Mouse (Mus musculus) heart, postnatal 0 days (tissue): ENCODE results near the gene Tmem248. TPM values are rescaled to one million over a fixed set of nuclear protein-coding genes. Genes with fewer than 3 reads are reported as not detected.

Source experiments
- ATAC-seq: fragments of 200-750 bp; cut with Nextera tagmentation; 2 replicates; pipeline ENCODE4 v1.8.0; 2017; ENCODE audit warnings: low read depth, moderate number of reproducible peaks, moderate library complexity; ENCODE audit not compliant: insufficient read depth
- DNase-seq: peaks from one replicate; pipeline ENCODE4 v3.0.0-alpha.2; 2016; ENCODE audit warnings: low spot score
- H3K27ac ChIP-seq: fragments of 300-500 bp; sonication (generic); 2 replicates; pipeline ENCODE4 v1.5.1; 2014; ENCODE audit warnings: low read depth, mild to moderate bottlenecking
- H3K27me3 ChIP-seq: fragments of 300-500 bp; sonication (generic); 2 replicates; pipeline ENCODE4 v1.6.1; 2014; ENCODE audit warnings: low read length, mixed read lengths; ENCODE audit not compliant: control insufficient read depth, insufficient read depth
- H3K36me3 ChIP-seq: fragments of 300-500 bp; sonication (generic); replicated peaks from 2 replicates; pipeline ENCODE4 v1.6.1; 2014; ENCODE audit warnings: low read length, mixed read lengths; ENCODE audit not compliant: control insufficient read depth, insufficient read depth
- H3K4me1 ChIP-seq: fragments of 300-500 bp; sonication (generic); 2 replicates; pipeline ENCODE4 v1.6.1; 2014; ENCODE audit warnings: antibody characterized with exemption; ENCODE audit not compliant: control insufficient read depth, insufficient read depth
- H3K4me2 ChIP-seq: fragments of 300-500 bp; sonication (generic); 2 replicates; pipeline ENCODE4 v1.6.1; 2014; ENCODE audit warnings: low read depth, mild to moderate bottlenecking, low read length, moderate library complexity
- H3K4me3 ChIP-seq: fragments of 300-500 bp; sonication (generic); 2 replicates; pipeline ENCODE4 v1.5.1; 2014; ENCODE audit warnings: low read depth, low read length
- H3K9ac ChIP-seq: fragments of 300-500 bp; sonication (generic); replicated peaks from 2 replicates; pipeline ENCODE4 v1.6.1; 2014; ENCODE audit warnings: low read depth, low read length, mixed read lengths
- H3K9me3 ChIP-seq: fragments of 300-500 bp; sonication (generic); replicated peaks from 2 replicates; pipeline ENCODE4 v1.6.1; 2016; ENCODE audit warnings: low read length; ENCODE audit not compliant: control insufficient read depth
- CTCF ChIP-seq: IDR thresholded peaks from 2 replicates; pipeline ENCODE4 v1.5.1; 2016; ENCODE audit warnings: antibody characterized with exemption, control low read depth, low read depth
- EP300 ChIP-seq: IDR thresholded peaks from 2 replicates; pipeline ENCODE4 v1.6.1; 2016; ENCODE audit warnings: antibody characterized with exemption, low read depth
- WGBS: fragments of 180-500 bp; shearing (Covaris S2); extraction: QIAGEN DNeasy Blood & Tissue Kit; methylation state at CpG from one replicate; pipeline ENCODE4 v1.1.7; 2014; 5-methylcytosine and 5-hydroxymethylcytosine counted together
- polyA plus RNA-seq: library from polyadenylated mRNA; unstranded; fragments of >200 nt; fragmentation: Nextera tagmentation; extraction: Ambion mirVana; gene quantifications from 2 replicates; pipeline ENCODE4 v1.2.1, GENCODE M21; 2015
- total RNA-seq: library from RNA; depleted of rRNA; stranded (reverse); fragments of >200 nt; gene quantifications from 2 replicates; pipeline ENCODE4 v1.2.3, GENCODE M21; 2014; ENCODE audit warnings: low replicate concordance; rRNA removed

Tmem248 gene
- total RNA-seq, result 31.9 and 38.1 TPM in 2 replicates
- 23.9 and 24.5 TPM in 2 replicates for polyA plus RNA-seq

DNA sequence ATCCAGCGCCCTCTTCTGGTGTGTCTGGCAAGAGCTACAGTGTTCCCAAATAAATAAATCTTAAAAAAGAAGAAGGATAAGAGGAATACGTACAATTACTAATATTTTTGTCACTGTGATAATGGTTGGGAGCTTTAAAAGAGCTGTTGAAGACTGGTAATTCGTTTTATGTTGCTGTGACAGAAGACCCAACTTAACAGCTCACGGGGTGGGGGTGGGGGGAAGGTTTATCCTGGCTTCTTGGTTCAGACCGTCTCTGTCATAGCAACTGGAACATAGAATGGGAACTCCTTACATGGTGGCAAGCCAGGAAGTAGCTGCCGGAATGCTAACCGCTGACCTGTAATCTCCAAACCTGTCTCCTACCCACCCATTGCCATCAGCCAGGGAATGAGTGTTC, at the start of gene Tmem248:
TSS of gene Tmem248 (plus strand) at position 301 of the 400 bp plus-strand sequence.
- DNase-seq (no peak), ATAC-seq (no peak)
- TF ChIP-seq CTCF (no peak), EP300 (no peak)
- H3K27ac ChIP-seq, result no peak within 1 kb of the TSS
- H3K27me3 ChIP-seq, result no peaks in the 10 kb centered on the region
- 72% methylated on average over 7 of the region's 7 CpGs for WGBS
- H3K4me2 ChIP-seq, result no peak within 1 kb of the TSS
- H3K4me3 ChIP-seq, result no peak within 1 kb of the TSS
- H3K4me1 ChIP-seq, result 0 out of 2 replicates have a peak, but pooled peaks cover 9% of the 10 kb centered on the region
- no peak within 1 kb of the TSS for H3K9ac ChIP-seq
- no peaks in the 10 kb centered on the region for H3K9me3 ChIP-seq
- peaks cover 29% of the 10 kb centered on the region for H3K36me3 ChIP-seq

DNA sequence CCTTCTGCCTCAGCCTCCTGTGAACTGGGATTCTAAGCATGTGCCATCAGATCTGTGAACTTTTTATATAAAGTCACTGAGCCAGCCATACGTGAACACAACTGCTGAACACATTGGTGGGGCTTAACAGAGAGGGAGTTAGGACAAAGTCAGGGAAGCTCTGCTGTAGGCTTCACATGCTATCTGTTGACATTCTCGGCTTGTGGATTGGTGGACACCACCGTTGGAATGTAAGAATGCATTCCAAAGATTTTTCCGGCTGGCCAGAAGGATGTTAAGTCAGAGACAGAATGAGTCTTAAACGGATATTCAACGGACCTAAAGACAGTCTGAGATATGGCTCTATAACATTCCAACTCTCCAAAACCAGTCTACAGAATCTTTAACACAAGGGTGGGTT, 47.8 kb upstream of the Tmem248 start:
- WGBS, result 12% methylated on average over 6 of the region's 6 CpGs
- DNase-seq, result no peak
- Histone ChIP-seq H3K27me3 (no peaks in the 10 kb centered on the region), H3K27ac (peak overlapping the region; percentile 0; the same call in 1 of the 2 replicates), H3K4me2 (no peak overlapping the region), H3K4me3 (no peak overlapping the region), H3K9me3 (no peaks in the 10 kb centered on the region), H3K36me3 (no peaks in the 10 kb centered on the region), H3K9ac (no peak overlapping the region), H3K4me1 (peaks cover 15% of the 10 kb centered on the region)
- ATAC-seq, result no peak
- TF ChIP-seq EP300, result no peak
- TF ChIP-seq CTCF, result no peak

DNA sequence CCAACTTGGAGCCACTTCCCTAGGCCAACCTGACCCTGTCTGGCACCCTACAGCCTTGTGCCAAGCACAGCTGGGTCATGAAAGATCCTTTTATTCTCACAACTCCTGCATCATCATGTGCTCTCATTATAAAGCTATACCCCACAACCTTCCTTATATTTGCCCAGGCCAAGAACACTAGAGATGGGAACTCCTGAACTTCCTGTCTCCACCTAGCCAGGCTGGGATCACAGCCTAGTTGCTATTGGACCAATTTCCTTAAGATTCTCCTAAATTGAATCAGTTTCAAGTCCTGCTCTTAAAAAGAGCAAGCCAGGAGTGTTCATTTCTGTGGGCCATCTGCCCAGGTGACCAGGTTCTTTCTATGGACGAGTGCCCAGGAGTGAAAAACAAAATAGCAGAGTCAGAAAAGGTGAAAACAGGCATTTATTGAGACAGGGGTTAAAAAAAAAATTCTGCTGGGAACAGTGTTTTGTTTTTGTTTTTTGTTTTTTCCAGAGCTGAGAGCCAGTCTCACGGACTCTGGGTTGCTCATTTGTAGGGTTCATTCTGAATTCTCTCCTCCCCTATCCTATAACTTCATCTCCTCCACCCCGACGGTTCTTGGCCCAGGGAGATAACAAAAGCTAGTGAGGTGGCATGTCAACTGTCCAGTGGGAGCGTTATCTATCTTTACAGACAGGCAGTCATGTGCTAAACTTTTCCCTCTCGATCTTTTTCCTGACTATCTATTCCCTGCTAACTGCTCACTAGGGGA, 46.0 kb upstream of the Tmem248 start:
- DNase-seq, result no peak
- H3K27ac ChIP-seq, result peak overlapping the region; percentile 97
- H3K4me1 ChIP-seq, result peaks cover 15% of the 10 kb centered on the region
- 8% methylated on average over 6 of the region's 6 CpGs for WGBS
- H3K4me2 ChIP-seq, result peak overlapping the region; percentile 74
- no peaks in the 10 kb centered on the region for H3K9me3 ChIP-seq
- peak overlapping the region; percentile 81 for H3K9ac ChIP-seq
- no peaks in the 10 kb centered on the region for H3K27me3 ChIP-seq
- ATAC-seq, result 0 out of 2 replicates have a peak, but pooled peaks have one; percentile 4
- H3K36me3 ChIP-seq, result no peaks in the 10 kb centered on the region
- peak overlapping the region; percentile 74 for H3K4me3 ChIP-seq
- TF ChIP-seq EP300, result no peak
- TF ChIP-seq CTCF, result no peak

DNA sequence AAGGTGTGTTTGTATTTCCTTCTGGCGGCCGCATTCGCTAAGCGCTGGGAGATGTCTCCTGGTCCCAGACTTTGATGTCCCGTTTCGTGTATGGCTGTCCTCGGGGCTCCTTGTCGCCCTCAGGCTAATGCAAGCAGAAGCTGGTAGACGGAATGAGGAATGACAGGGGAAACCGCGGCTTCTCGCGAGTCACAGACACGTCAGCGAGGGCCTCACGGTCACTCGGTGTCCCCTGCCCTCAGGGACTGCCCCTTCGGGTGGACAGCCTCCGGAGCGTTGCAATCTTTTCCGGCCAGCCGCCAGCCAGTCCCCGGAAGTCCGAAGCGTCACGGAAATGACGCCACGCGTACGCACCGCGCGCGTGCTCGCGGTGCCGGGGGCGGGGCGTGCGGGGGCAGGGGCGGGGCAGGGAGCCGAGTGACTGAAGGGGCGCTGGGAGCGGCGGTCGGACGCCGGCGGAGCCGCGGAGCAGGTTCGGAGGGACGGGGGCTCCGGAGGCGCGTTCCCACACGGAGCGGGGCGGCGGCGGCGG, 45.4 kb upstream of the Tmem248 start, which contains the start of gene Rabgef1:
TSS of gene Rabgef1 (plus strand) at position 376 of the 532 bp plus-strand sequence.
- H3K4me1 ChIP-seq, result peaks cover 15% of the 10 kb centered on the region
- H3K4me3 ChIP-seq, result peak within 1 kb of the TSS; percentile 74
- no peaks in the 10 kb centered on the region for H3K27me3 ChIP-seq
- H3K4me2 ChIP-seq, result peak within 1 kb of the TSS; percentile 74
- DNase-seq (peak; percentile 93), ATAC-seq (peak; percentile 96)
- peak within 1 kb of the TSS; percentile 97 for H3K27ac ChIP-seq
- peak; percentile 72; the same call in 1 of the 2 replicates for TF ChIP-seq EP300
- no peak for TF ChIP-seq CTCF
- no peaks in the 10 kb centered on the region for H3K9me3 ChIP-seq
- peak within 1 kb of the TSS; percentile 81 for H3K9ac ChIP-seq
- WGBS, result 1% methylated on average over 52 of the region's 62 CpGs
- no peaks in the 10 kb centered on the region for H3K36me3 ChIP-seq

DNA sequence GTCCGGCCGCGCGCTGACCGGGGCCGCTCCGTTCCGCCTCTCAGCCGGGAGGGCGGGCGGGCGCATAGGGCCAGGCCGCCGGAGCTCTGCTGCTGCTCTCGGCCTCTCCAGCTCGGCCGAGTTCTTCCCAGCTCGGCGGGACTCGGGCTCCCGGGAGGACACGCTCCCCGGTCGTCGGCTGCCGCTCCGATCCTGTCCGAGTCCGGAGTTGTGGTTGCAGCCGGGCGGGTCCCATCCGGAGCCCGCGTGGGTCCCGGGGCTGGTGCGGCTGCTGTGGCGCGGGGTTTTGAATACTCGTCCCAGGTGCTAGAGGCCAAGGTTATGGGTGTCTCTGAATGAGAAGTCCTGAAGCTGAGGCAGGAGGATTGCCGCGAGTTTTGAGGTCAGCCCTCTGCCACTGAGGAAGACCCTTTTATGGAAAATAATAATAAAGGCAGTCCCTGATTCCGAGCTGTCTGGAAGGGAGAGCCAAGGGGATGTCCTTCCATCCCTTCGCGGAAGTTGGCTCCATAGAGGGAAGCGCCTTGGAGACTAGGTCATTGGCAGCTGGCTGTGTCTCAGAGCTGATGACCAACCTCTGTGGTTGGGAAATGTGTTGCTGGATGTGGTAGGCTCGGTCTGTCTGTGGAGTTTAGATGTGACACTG, 44.8 kb upstream of the Tmem248 start:
- 1% methylated on average over 46 of the region's 46 CpGs for WGBS
- H3K9me3 ChIP-seq, result no peaks in the 10 kb centered on the region
- H3K27me3 ChIP-seq, result no peaks in the 10 kb centered on the region
- H3K4me3 ChIP-seq, result peak overlapping the region; percentile 74
- H3K4me1 ChIP-seq, result peaks cover 15% of the 10 kb centered on the region
- peak; percentile 72 for DNase-seq
- peak overlapping the region; percentile 74 for H3K4me2 ChIP-seq
- H3K27ac ChIP-seq, result peak overlapping the region; percentile 97
- H3K36me3 ChIP-seq, result no peaks in the 10 kb centered on the region
- TF ChIP-seq CTCF, result no peak
- no peak for TF ChIP-seq EP300
- peak overlapping the region; percentile 81 for H3K9ac ChIP-seq
- ATAC-seq, result peak; percentile 66
